Mouse (Mus musculus): ENCODE results near the gene Golga4. TPM values are rescaled to one million over a fixed set of nuclear protein-coding genes. Genes with fewer than 3 reads are reported as not detected.

Golga4 gene
- polyA plus RNA-seq, 1 experiment = 11.7 TPM

DNA sequence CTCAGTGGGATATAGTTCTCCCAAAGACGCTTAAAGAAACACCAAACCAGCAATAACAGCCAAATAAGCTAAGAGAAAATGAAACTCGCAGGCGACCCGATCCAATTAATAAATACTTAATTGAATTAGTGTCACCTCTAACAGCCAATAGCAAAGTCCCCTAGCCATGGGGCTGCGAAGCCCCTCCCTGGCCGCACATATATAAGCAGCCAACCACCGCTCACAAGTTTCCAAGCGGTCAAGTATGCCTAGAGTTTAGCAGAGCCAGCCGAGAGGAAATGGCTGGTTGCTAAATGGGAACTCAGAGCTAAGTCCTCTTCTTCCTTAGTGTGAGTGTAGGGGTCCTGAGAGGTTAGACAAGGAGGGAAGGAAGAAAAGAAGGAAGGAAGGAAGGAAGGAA, 28.1 kb upstream of the Golga4 start, which contains the start of gene Eomes:
Gene Eomes (plus strand): TSS at position 252 of the 400 bp plus-strand sequence.
- no peak for TF ChIP-seq GATA1 (IDR thresholded peaks at IDR 0.05; ENCODE audit: borderline replicate concordance, low read length)
- TF ChIP-seq FLI1 (IDR thresholded peaks at IDR 0.05; ENCODE audit: low read length) = no peak
- H3K4me3 ChIP-seq (replicated peaks) = peak within 1 kb of the TSS; percentile 90
- peaks cover 42% of the 10 kb centered on the region for H3K4me1 ChIP-seq
- no peaks in the 10 kb centered on the region for H3K36me3 ChIP-seq (replicated peaks; ENCODE audit: low read length)
- no peaks in the 10 kb centered on the region for H3K9me3 ChIP-seq
- peaks cover 85% of the 10 kb centered on the region for H3K27me3 ChIP-seq (replicated peaks)

- Histone ChIP-seq H3K36me3 (replicated peaks; ENCODE audit: low read length) (no peaks in the 10 kb centered on the region), H3K9me3 (no peaks in the 10 kb centered on the region), H3K27me3 (replicated peaks) (peaks cover 87% of the 10 kb centered on the region), H3K4me3 (replicated peaks) (peak overlapping the region; percentile 90), H3K4me1 (peaks cover 42% of the 10 kb centered on the region)
- TF ChIP-seq FLI1 (IDR thresholded peaks at IDR 0.05; ENCODE audit: low read length) = no peak
- no peak for TF ChIP-seq GATA1 (IDR thresholded peaks at IDR 0.05; ENCODE audit: borderline replicate concordance, low read length)
Measured at GRCm38 (mm10) chr9:118478458-118478838, 27.6 kb upstream of the Golga4 start.

DNA sequence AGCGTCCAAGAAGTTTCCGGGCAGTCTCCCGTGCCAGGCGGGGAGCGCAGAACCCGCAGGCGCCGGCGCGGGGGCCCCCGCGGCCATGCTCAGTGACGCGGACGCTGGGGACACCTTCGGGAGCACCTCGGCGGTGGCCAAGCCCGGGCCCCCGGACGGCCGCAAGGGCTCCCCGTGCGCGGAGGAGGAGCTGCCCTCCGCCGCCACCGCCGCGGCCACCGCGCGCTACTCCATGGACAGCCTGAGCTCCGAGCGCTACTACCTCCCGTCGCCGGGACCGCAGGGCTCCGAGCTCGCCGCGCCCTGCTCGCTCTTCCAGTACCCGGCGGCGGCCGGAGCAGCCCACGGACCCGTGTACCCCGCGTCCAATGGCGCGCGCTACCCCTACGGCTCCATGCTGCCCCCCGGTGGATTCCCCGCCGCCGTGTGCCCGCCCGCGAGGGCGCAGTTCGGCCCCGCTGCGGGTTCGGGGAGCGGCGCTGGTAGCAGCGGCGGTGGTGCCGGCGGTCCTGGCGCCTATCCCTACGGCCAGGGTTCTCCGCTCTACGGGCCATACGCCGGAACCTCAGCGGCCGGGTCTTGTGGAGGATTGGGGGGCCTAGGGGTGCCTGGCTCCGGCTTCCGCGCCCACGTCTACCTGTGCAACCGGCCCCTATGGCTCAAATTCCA, 27.1 kb upstream of the Golga4 start:
- H3K9me3 ChIP-seq = no peaks in the 10 kb centered on the region
- H3K4me1 ChIP-seq = peaks cover 42% of the 10 kb centered on the region
- peak overlapping the region; percentile 90 for H3K4me3 ChIP-seq (replicated peaks)
- H3K27me3 ChIP-seq (replicated peaks) = peaks cover 93% of the 10 kb centered on the region
- no peaks in the 10 kb centered on the region for H3K36me3 ChIP-seq (replicated peaks; ENCODE audit: low read length)
- TF ChIP-seq GATA1 (IDR thresholded peaks at IDR 0.05; ENCODE audit: borderline replicate concordance, low read length) (no peak), FLI1 (IDR thresholded peaks at IDR 0.05; ENCODE audit: low read length) (no peak)

- H3K9me3 ChIP-seq = no peaks in the 10 kb centered on the region
- no peaks in the 10 kb centered on the region for H3K36me3 ChIP-seq (replicated peaks; ENCODE audit: low read length)
- TF ChIP-seq FLI1 (IDR thresholded peaks at IDR 0.05; ENCODE audit: low read length) (no peak), GATA1 (IDR thresholded peaks at IDR 0.05; ENCODE audit: borderline replicate concordance, low read length) (no peak)
- H3K4me1 ChIP-seq = peaks cover 42% of the 10 kb centered on the region
- H3K4me3 ChIP-seq (replicated peaks) = peak overlapping the region; percentile 90
- H3K27me3 ChIP-seq (replicated peaks) = peaks cover 95% of the 10 kb centered on the region
Measured at GRCm38 (mm10) chr9:118479508-118480291, 26.4 kb upstream of the Golga4 start.

GRCm38 (mm10) chr9:118480292-118480690, 25.8 kb upstream of the Golga4 start:
- TF ChIP-seq GATA1 (IDR thresholded peaks at IDR 0.05; ENCODE audit: borderline replicate concordance, low read length) = no peak
- no peak for TF ChIP-seq FLI1 (IDR thresholded peaks at IDR 0.05; ENCODE audit: low read length)
- Histone ChIP-seq H3K4me3 (replicated peaks) (no peak overlapping the region), H3K36me3 (replicated peaks; ENCODE audit: low read length) (no peaks in the 10 kb centered on the region), H3K4me1 (peaks cover 42% of the 10 kb centered on the region), H3K9me3 (no peaks in the 10 kb centered on the region), H3K27me3 (replicated peaks) (peaks cover 95% of the 10 kb centered on the region)

DNA sequence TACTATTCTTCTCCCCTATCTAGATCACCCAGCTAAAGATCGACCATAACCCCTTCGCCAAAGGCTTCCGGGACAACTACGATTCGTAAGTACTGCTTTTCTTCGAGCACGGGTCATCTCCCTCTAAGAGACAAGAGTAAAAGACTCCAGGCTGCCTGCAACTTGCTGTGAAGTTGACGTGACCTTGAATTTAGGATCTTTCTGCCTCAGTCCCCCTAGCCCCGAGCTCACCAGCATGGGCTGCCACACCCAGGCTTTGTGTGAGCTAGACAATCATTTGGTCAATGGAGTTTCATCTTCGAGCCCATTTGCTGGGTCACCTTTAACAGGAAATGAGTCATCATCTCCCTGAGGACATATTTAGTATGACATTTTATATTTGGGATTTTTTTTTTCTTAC, 23.9 kb upstream of the Golga4 start:
- Histone ChIP-seq H3K9me3 (no peaks in the 10 kb centered on the region), H3K4me3 (replicated peaks) (no peak overlapping the region), H3K36me3 (replicated peaks; ENCODE audit: low read length) (no peaks in the 10 kb centered on the region), H3K27me3 (replicated peaks) (peaks cover 92% of the 10 kb centered on the region), H3K4me1 (peaks cover 42% of the 10 kb centered on the region)
- TF ChIP-seq FLI1 (IDR thresholded peaks at IDR 0.05; ENCODE audit: low read length) (no peak), GATA1 (IDR thresholded peaks at IDR 0.05; ENCODE audit: borderline replicate concordance, low read length) (no peak)

- Histone ChIP-seq H3K9me3 (no peaks in the 10 kb centered on the region), H3K36me3 (replicated peaks; ENCODE audit: low read length) (no peaks in the 10 kb centered on the region), H3K27me3 (replicated peaks) (peaks cover 84% of the 10 kb centered on the region), H3K4me1 (peaks cover 45% of the 10 kb centered on the region), H3K4me3 (replicated peaks) (peak overlapping the region; percentile 54)
- no peak for TF ChIP-seq FLI1 (IDR thresholded peaks at IDR 0.05; ENCODE audit: low read length)
- TF ChIP-seq GATA1 (IDR thresholded peaks at IDR 0.05; ENCODE audit: borderline replicate concordance, low read length) = no peak
Measured at GRCm38 (mm10) chr9:118486361-118487095, 19.5 kb upstream of the Golga4 start.

DNA sequence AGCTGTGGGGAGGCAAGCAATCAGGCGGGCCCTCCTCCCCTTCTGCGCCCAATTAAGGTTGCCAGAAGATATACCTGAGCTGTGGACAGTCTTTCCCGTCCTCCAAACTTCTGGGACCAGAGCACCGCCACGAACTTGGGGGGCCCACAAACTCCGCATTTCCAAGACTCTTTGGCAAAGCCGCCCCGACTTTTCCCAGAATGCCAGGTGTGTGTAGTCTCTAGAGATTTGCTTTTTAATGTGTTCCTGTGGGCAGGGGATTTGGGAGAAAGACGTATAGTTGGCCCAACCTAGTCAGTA, 19.0 kb upstream of the Golga4 start:
- Histone ChIP-seq H3K27me3 (replicated peaks) (peaks cover 84% of the 10 kb centered on the region), H3K36me3 (replicated peaks; ENCODE audit: low read length) (no peaks in the 10 kb centered on the region), H3K4me1 (peaks cover 43% of the 10 kb centered on the region), H3K4me3 (replicated peaks) (peak overlapping the region; percentile 20), H3K9me3 (no peaks in the 10 kb centered on the region)
- TF ChIP-seq GATA1 (IDR thresholded peaks at IDR 0.05; ENCODE audit: borderline replicate concordance, low read length) (no peak), FLI1 (IDR thresholded peaks at IDR 0.05; ENCODE audit: low read length) (no peak)

DNA sequence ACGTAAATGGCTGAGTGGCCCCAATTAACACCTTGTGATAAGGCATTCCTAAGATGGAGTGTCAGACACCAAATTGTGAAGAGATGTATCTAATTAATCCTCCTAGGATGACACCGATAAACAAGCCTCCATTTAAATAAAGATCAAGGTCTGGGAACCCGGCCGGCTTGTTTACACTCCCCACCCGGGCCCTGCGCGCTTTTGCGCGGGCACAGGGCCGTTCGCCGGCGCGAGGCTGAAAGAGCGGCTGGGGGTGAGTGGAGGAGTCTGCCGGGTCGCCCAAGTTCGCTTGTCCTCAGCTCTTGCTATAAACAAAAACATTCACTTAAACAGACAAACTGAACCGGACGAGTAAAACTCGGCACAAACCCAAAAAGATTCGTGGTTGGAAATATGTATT, 18.4 kb upstream of the Golga4 start:
- Histone ChIP-seq H3K9me3 (no peaks in the 10 kb centered on the region), H3K4me1 (peaks cover 40% of the 10 kb centered on the region), H3K27me3 (replicated peaks) (peaks cover 85% of the 10 kb centered on the region), H3K4me3 (replicated peaks) (peak overlapping the region; percentile 88), H3K36me3 (replicated peaks; ENCODE audit: low read length) (no peaks in the 10 kb centered on the region)
- TF ChIP-seq FLI1 (IDR thresholded peaks at IDR 0.05; ENCODE audit: low read length) = no peak
